Mouse (Mus musculus): ENCODE results near the gene Wdtc1.

DNA sequence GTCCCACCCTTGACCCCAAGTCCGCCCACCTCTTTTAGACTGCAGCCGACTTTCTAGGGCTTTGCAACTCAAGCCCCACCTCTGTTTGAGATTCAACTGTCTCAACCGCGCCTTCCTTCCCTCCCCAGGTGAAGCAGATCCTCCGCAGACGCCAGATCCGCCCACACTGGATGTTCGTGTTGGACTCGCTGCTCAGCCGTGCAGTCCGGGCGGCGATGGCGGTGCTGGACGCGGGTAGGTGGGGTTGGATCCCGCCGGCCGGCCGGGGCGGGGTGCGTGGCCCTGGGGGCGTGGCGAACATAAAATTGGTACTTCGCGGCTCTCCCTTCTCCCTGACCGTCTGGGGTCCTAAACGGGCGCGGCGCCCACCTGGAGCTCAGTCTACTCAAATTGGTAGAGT, 102.1 kb downstream of the Wdtc1 start:
- TF ChIP-seq POLR2A (IDR thresholded peaks at IDR 0.05; ENCODE audit: low read depth, low read length) (no peak), MAZ (IDR thresholded peaks at IDR 0.05; ENCODE audit: low read depth, low read length) (no peak), POLR2AphosphoS2 (IDR thresholded peaks at IDR 0.05; ENCODE audit: low read depth, low read length) (no peak), SMC3 (IDR thresholded peaks at IDR 0.05; ENCODE audit: low read depth, low read length) (no peak), ZMIZ1 (IDR thresholded peaks at IDR 0.05; ENCODE audit: low read depth, low read length) (no peak), CTCF (conservative IDR thresholded peaks at IDR 0.05 in 1 of 2, IDR thresholded peaks at IDR 0.05 in 1 of 2; ENCODE audit: low read depth in 2 of 2, low read length in 2 of 2) (no peak), EP300 (IDR thresholded peaks at IDR 0.05; ENCODE audit: low read length) (no peak), USF1 (IDR thresholded peaks at IDR 0.05; ENCODE audit: low read depth, low read length) (no peak), MAX (IDR thresholded peaks at IDR 0.05; ENCODE audit: low read length) (no peak)
